Mouse (Mus musculus) myocyte (in vitro differentiated cells): ENCODE measurements around the gene Larp1.

ENCODE experiments used
- CEBPB ChIP-seq: IDR thresholded peaks from 2 replicates; pipeline ENCODE4 v1.6.1; 2011; ENCODE audit warnings: mild to moderate bottlenecking, moderate library complexity; ENCODE audit not compliant: poor library complexity, insufficient read depth, severe bottlenecking
- E2F4 ChIP-seq: IDR thresholded peaks from one replicate; pipeline ENCODE4 v1.6.1; 2011; ENCODE audit warnings: mild to moderate bottlenecking, control low read depth, moderate library complexity; ENCODE audit not compliant: insufficient read depth
- MAX ChIP-seq: IDR thresholded peaks from one replicate; pipeline ENCODE4 v1.6.1; 2011; ENCODE audit warnings: low read depth, mild to moderate bottlenecking, control low read depth
- MYOD1 ChIP-seq, 3 experiments: IDR thresholded peaks; one replicate each; pipeline ENCODE4 v1.6.1; 2011; ENCODE audit warnings: control low read depth in 2 of 3, low read depth in 2 of 3, mild to moderate bottlenecking in 2 of 3, moderate library complexity in 1 of 3; ENCODE audit not compliant: insufficient read length in 2 of 3, control insufficient read depth in 1 of 3
- POLR2A ChIP-seq: IDR thresholded peaks from one replicate; pipeline ENCODE4 v1.6.1; 2011; ENCODE audit warnings: low read depth, mild to moderate bottlenecking, control low read depth, moderate library complexity; ENCODE audit not compliant: insufficient read length
- POLR2AphosphoS2 ChIP-seq: IDR thresholded peaks from one replicate; pipeline ENCODE4 v1.6.1; 2011; ENCODE audit warnings: low read depth, control low read depth; ENCODE audit not compliant: insufficient read length
- REST ChIP-seq: IDR thresholded peaks from one replicate; pipeline ENCODE4 v1.6.1; 2011; ENCODE audit warnings: mild to moderate bottlenecking, control low read depth, moderate library complexity; ENCODE audit not compliant: insufficient read depth, insufficient read length
- TCF12 ChIP-seq: IDR thresholded peaks from one replicate; pipeline ENCODE4 v1.6.1; 2011; ENCODE audit warnings: mild to moderate bottlenecking, control low read depth; ENCODE audit not compliant: poor library complexity, insufficient read depth, severe bottlenecking

DNA sequence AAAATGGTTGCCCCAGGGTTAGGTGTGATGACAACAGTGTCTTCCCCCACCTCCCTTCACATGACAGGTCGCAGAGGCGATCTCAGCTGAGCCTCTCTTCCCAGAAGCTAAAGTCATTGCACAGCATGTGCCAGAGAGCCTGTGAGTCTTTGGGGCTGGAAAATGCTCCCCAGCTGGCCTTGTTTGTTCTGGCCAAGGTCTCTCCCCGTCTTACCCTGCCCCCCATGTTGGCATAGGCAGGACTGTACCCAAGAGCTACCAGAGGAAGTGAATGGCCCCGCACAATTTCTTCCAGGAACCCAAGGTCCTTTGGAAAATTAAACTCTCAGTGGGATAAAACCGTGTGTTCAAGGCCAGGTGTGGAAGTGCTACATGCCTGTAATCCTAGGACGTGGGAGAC lies 5.1 kb upstream of the Larp1 start:
- TF ChIP-seq MAX (no peak), POLR2AphosphoS2 (no peak), POLR2A (no peak), MYOD1 (IDR thresholded peaks at IDR 0.05; ENCODE audit: control insufficient read depth in 1 of 3, insufficient read length in 2 of 3, low read depth in 2 of 3) (no peak), E2F4 (no peak), TCF12 (no peak), REST (no peak), CEBPB (no peak)
